Mouse (Mus musculus) erythroblast, embryonic 14.5 days (primary cell): Measurements from ENCODE around the gene Frmpd1.

Experiments
- GATA1 ChIP-seq: IDR thresholded peaks from 2 replicates; pipeline ENCODE4 v1.6.1; 2012; ENCODE audit warnings: low read length, inconsistent platforms, mixed read lengths
- TAL1 ChIP-seq: IDR thresholded peaks from 3 replicates; pipeline ENCODE4 v1.6.1; 2012; ENCODE audit warnings: low read length, inconsistent platforms, mixed read lengths

DNA sequence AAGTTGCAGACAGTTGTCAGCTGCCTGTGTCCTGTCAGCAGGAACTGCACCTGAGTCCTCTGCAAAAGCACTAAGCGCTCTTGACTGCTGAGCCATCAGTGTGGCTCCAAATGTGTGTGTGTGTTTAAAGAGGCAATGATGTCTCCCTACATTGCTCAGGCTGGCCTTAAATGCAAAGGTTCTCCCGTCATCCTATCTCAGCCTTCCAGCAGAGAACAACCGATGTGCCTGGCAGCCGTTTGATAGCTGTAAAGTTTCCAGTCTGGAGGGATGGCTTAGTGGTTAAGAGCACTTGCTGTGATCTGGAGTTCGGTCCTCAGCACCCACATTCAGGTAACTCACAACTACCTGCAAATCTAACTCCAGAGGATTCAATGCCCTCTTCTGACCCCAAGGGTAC is 56.7 kb downstream of the Frmpd1 start:
- no peak for TF ChIP-seq TAL1
- TF ChIP-seq GATA1: no peak
